Mouse (Mus musculus): Measurements from ENCODE around the gene Cryab.

The Cryab gene

DNA sequence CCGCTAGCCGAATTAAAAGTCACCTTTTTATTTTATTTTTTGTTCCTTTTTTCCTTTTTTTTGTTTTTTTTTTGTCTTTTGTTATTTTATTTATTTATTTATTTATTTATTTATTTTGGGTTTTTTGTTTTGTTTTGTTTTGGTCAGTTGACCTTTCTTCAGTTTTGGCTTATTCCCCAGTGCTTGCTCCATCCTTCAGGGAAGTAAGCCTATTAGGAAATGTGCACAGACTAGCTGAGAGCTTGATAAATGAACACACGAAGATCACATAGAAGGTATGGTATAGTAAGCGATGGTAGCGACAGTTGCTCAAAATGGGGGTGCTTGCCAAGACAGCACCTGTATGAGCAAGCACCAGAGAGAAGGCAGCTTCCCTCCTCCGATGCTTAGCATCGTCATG lies 46.5 kb downstream of the Cryab start:
- DNase-seq (ENCODE audit: low spot score in 2 of 2): no peak

DNA sequence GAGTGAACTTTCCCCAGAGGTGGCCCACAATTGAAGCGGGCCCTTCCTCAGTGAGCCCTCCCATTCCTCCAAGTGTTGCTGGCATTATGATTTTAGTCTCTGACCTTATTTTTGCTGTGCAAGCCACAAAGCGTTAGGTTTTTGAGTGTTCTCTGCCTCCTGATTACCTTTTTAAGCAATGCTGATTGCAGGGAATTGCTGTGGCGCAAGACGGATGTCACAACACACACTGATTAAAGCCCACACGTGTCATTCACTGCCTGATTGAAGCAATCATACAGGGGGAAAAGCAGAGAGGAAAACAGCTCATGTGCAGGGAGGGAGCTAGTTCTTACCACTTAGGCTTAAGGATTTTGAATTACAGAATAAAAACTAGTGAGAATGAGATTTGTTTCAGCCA lies 47.2 kb downstream of the Cryab start:
- DNase-seq (ENCODE audit: low spot score in 2 of 2): no peak

DNA sequence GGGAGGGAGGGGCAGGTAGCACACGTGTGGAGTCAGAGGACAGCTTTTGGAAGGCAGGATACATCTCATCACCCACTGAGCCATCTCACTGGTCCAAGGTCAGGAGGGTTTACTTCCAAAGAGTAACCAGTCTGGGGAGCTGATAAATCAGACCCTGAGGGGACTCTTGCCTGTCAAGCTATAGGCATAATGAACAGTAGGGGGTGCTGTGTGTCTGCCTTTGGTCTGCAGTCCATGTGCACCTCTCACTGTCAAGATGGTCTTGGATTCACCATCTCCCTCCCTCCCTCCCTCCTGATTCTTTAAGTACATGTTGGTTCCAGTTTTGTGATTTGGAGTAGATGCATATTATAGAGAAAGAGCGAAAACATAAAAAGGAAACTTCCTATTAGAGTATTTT lies 49.9 kb downstream of the Cryab start:
- peak in 1 of 2 experiments; percentile 45 for DNase-seq (ENCODE audit: low spot score in 2 of 2)

DNA sequence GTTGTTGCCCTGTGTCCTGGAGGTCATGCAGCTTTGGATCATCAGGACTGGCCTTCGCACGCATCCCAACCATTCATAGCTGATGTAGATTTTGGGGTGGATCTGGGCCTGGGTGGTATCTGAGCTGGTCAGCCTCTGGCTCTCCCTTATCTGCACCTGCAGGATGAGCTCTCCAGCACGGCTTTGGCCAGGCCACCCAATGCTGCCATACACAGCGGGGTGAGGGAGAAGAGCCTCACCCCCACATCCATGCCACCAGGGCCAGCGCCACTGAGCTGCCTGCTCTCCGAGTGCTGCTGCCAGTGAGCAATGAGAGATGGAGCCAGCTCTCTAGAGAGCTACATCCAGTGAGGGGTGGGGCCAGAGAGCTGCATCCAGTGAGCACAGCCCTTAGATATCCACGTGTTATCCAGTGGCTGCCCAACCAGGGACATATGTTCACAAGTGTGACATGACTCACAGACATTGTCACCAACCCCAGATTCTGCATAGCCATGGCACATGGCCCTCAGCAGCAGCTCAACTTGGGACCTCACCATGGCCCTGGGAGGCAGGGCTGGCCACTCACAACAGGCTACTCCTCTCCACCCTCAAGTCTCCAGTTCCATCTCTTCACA lies 52.0 kb downstream of the Cryab start:
- DNase-seq (ENCODE audit: low spot score in 2 of 2): no peak
